Mouse (Mus musculus): ENCODE data around the gene Rnf144b. TPM values are rescaled to one million over a fixed set of nuclear protein-coding genes. Genes with fewer than 3 reads are reported as not detected.

Gene Rnf144b
- total and polyA plus RNA-seq, 3 experiments, result 1.1 to 7.8 (median 4.6) TPM

- Histone ChIP-seq H3K27me3 (ENCODE audit: insufficient read depth, low read length) (no peaks in the 10 kb centered on the region), H3K4me1 (ENCODE audit: insufficient read depth, low read depth, low read length) (peaks cover 10% of the 10 kb centered on the region), H3K36me3 (replicated peaks) (peaks cover 48% of the 10 kb centered on the region), H3K9me3 (replicated peaks) (peaks cover 4% of the 10 kb centered on the region), H3K4me3 (ENCODE audit: low read depth, low read length) (no peak overlapping the region)
- TF ChIP-seq GATA2 (IDR thresholded peaks at IDR 0.05; ENCODE audit: borderline replicate concordance, low read depth, low read length), result no peak
- no peak for TF ChIP-seq TAL1 (conservative IDR thresholded peaks at IDR 0.05; ENCODE audit: low read depth, low read length)
- TF ChIP-seq CTCF (IDR thresholded peaks at IDR 0.05; ENCODE audit: low read depth, low read length), result no peak
- TF ChIP-seq POLR2AphosphoS5 (IDR thresholded peaks at IDR 0.05; ENCODE audit: insufficient replicate concordance, low read depth, low read length), result no peak
- no peak for TF ChIP-seq GATA1 (IDR thresholded peaks at IDR 0.05; ENCODE audit: borderline replicate concordance, low read length)
- no peak for DNase-seq (ENCODE audit: low spot score)
- no peak for ATAC-seq (ENCODE audit: extremely low read depth, insufficient number of reproducible peaks, low FRiP score, poor library complexity, severe bottlenecking)
Observed at GRCm38 (mm10) chr13:47210992-47211391, 88.5 kb downstream of the Rnf144b start.

DNA sequence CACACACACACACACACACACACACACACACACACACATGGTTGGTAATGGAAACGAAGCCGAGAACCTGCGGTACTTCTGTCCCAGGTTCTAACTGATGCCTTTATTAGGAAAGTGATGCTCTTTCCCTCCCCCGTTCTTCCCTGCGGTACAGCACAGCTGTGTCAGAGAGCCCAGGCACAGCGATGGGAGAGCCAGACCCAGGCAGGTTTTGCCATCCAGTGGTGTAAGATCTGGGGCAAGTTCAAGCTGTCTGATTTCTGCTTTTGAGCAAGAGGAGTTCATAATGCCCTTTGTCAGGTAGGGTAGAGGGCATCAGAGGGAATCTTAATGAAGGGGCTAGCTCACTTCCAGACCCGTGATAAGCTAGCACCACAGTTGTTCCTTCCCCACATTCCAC, 89.1 kb downstream of the Rnf144b start:
- Histone ChIP-seq H3K4me3 (ENCODE audit: low read depth, low read length) (no peak overlapping the region), H3K27me3 (ENCODE audit: insufficient read depth, low read length) (no peaks in the 10 kb centered on the region), H3K4me1 (ENCODE audit: insufficient read depth, low read depth, low read length) (peaks cover 10% of the 10 kb centered on the region), H3K9me3 (replicated peaks) (peaks cover under 1% of the 10 kb centered on the region; the same call in 1 of the 2 replicates), H3K36me3 (replicated peaks) (peaks cover 47% of the 10 kb centered on the region)
- DNase-seq (ENCODE audit: low spot score) (no peak), ATAC-seq (ENCODE audit: extremely low read depth, insufficient number of reproducible peaks, low FRiP score, poor library complexity, severe bottlenecking) (no peak)
- TF ChIP-seq GATA1 (IDR thresholded peaks at IDR 0.05; ENCODE audit: borderline replicate concordance, low read length), result no peak
- TF ChIP-seq GATA2 (IDR thresholded peaks at IDR 0.05; ENCODE audit: borderline replicate concordance, low read depth, low read length), result no peak

GRCm38 (mm10) chr13:47213817-47214216, 91.4 kb downstream of the Rnf144b start:
- DNase-seq (ENCODE audit: low spot score) (no peak), ATAC-seq (ENCODE audit: extremely low read depth, insufficient number of reproducible peaks, low FRiP score, poor library complexity, severe bottlenecking) (no peak)
- Histone ChIP-seq H3K4me1 (ENCODE audit: insufficient read depth, low read depth, low read length) (peaks cover 10% of the 10 kb centered on the region), H3K27me3 (ENCODE audit: insufficient read depth, low read length) (no peaks in the 10 kb centered on the region), H3K4me3 (ENCODE audit: low read depth, low read length) (no peak overlapping the region), H3K9me3 (replicated peaks) (no peaks in the 10 kb centered on the region), H3K36me3 (replicated peaks) (peaks cover 45% of the 10 kb centered on the region)
- no peak for TF ChIP-seq GATA2 (IDR thresholded peaks at IDR 0.05; ENCODE audit: borderline replicate concordance, low read depth, low read length)
- TF ChIP-seq TAL1 (conservative IDR thresholded peaks at IDR 0.05; ENCODE audit: low read depth, low read length), result no peak
- TF ChIP-seq CTCF (IDR thresholded peaks at IDR 0.05; ENCODE audit: low read depth, low read length), result no peak
- no peak for TF ChIP-seq POLR2AphosphoS5 (IDR thresholded peaks at IDR 0.05; ENCODE audit: insufficient replicate concordance, low read depth, low read length)
- no peak for TF ChIP-seq GATA1 (IDR thresholded peaks at IDR 0.05; ENCODE audit: borderline replicate concordance, low read length)

- Histone ChIP-seq H3K4me3 (ENCODE audit: low read depth, low read length) (no peak overlapping the region), H3K4me1 (ENCODE audit: insufficient read depth, low read depth, low read length) (peaks cover 10% of the 10 kb centered on the region), H3K36me3 (replicated peaks) (peaks cover 41% of the 10 kb centered on the region), H3K27me3 (ENCODE audit: insufficient read depth, low read length) (no peaks in the 10 kb centered on the region), H3K9me3 (replicated peaks) (no peaks in the 10 kb centered on the region)
- no peak for TF ChIP-seq CTCF (IDR thresholded peaks at IDR 0.05; ENCODE audit: low read depth, low read length)
- no peak for TF ChIP-seq GATA2 (IDR thresholded peaks at IDR 0.05; ENCODE audit: borderline replicate concordance, low read depth, low read length)
- TF ChIP-seq POLR2AphosphoS5 (IDR thresholded peaks at IDR 0.05; ENCODE audit: insufficient replicate concordance, low read depth, low read length), result no peak
- TF ChIP-seq GATA1 (IDR thresholded peaks at IDR 0.05; ENCODE audit: borderline replicate concordance, low read length), result no peak
- TF ChIP-seq TAL1 (conservative IDR thresholded peaks at IDR 0.05; ENCODE audit: low read depth, low read length), result no peak
- ATAC-seq (ENCODE audit: extremely low read depth, insufficient number of reproducible peaks, low FRiP score, poor library complexity, severe bottlenecking) (0 out of 2 replicates have a peak, but pooled peaks have one; percentile 1), DNase-seq (ENCODE audit: low spot score) (no peak)
Observed at GRCm38 (mm10) chr13:47214895-47215294, 92.4 kb downstream of the Rnf144b start.

GRCm38 (mm10) chr13:47215815-47216585, 93.5 kb downstream of the Rnf144b start:
- Histone ChIP-seq H3K36me3 (replicated peaks) (peaks cover 39% of the 10 kb centered on the region), H3K4me3 (ENCODE audit: low read depth, low read length) (no peak overlapping the region), H3K9me3 (replicated peaks) (no peaks in the 10 kb centered on the region), H3K27me3 (ENCODE audit: insufficient read depth, low read length) (no peaks in the 10 kb centered on the region), H3K4me1 (ENCODE audit: insufficient read depth, low read depth, low read length) (peaks cover 10% of the 10 kb centered on the region)
- no peak for TF ChIP-seq GATA2 (IDR thresholded peaks at IDR 0.05; ENCODE audit: borderline replicate concordance, low read depth, low read length)
- TF ChIP-seq TAL1 (conservative IDR thresholded peaks at IDR 0.05; ENCODE audit: low read depth, low read length), result no peak
- no peak for TF ChIP-seq POLR2AphosphoS5 (IDR thresholded peaks at IDR 0.05; ENCODE audit: insufficient replicate concordance, low read depth, low read length)
- no peak for TF ChIP-seq GATA1 (IDR thresholded peaks at IDR 0.05; ENCODE audit: borderline replicate concordance, low read length)
- TF ChIP-seq CTCF (IDR thresholded peaks at IDR 0.05; ENCODE audit: low read depth, low read length), result no peak
- DNase-seq (ENCODE audit: low spot score) (no peak), ATAC-seq (ENCODE audit: extremely low read depth, insufficient number of reproducible peaks, low FRiP score, poor library complexity, severe bottlenecking) (no peak)

GRCm38 (mm10) chr13:47217107-47217571, 94.7 kb downstream of the Rnf144b start:
- Histone ChIP-seq H3K4me3 (ENCODE audit: low read depth, low read length) (no peak overlapping the region), H3K27me3 (ENCODE audit: insufficient read depth, low read length) (no peaks in the 10 kb centered on the region), H3K4me1 (ENCODE audit: insufficient read depth, low read depth, low read length) (peaks cover 10% of the 10 kb centered on the region), H3K36me3 (replicated peaks) (peaks cover 40% of the 10 kb centered on the region), H3K9me3 (replicated peaks) (no peaks in the 10 kb centered on the region)
- ATAC-seq (ENCODE audit: extremely low read depth, insufficient number of reproducible peaks, low FRiP score, poor library complexity, severe bottlenecking) (no peak), DNase-seq (ENCODE audit: low spot score) (no peak)
- no peak for TF ChIP-seq CTCF (IDR thresholded peaks at IDR 0.05; ENCODE audit: low read depth, low read length)
- TF ChIP-seq GATA2 (IDR thresholded peaks at IDR 0.05; ENCODE audit: borderline replicate concordance, low read depth, low read length), result no peak
- no peak for TF ChIP-seq TAL1 (conservative IDR thresholded peaks at IDR 0.05; ENCODE audit: low read depth, low read length)
- no peak for TF ChIP-seq POLR2AphosphoS5 (IDR thresholded peaks at IDR 0.05; ENCODE audit: insufficient replicate concordance, low read depth, low read length)
- no peak for TF ChIP-seq GATA1 (IDR thresholded peaks at IDR 0.05; ENCODE audit: borderline replicate concordance, low read length)
